Mouse (Mus musculus): ENCODE data around the gene Oard1.

The Oard1 gene

GRCm38 (mm10) chr17:48409380-48410298, at the start of gene Oard1, which contains the start of gene Nfya:
Oard1 (plus strand) TSS chr17:48410014.
Nfya (minus strand) TSS chr17:48409906.
- peak; percentile 100 for DNase-seq

- no peak for DNase-seq
Measured at GRCm38 (mm10) chr17:48360462-48360861, 49.4 kb upstream of the Oard1 start.

- no peak for DNase-seq
Measured at GRCm38 (mm10) chr17:48362346-48362745, 47.5 kb upstream of the Oard1 start.

GRCm38 (mm10) chr17:48362966-48363365, 46.8 kb upstream of the Oard1 start:
- DNase-seq = peak; percentile 18

- no peak for DNase-seq
Measured at GRCm38 (mm10) chr17:48363421-48363965, 46.3 kb upstream of the Oard1 start.

- DNase-seq = no peak
Measured at GRCm38 (mm10) chr17:48365511-48366155, 44.2 kb upstream of the Oard1 start.

GRCm38 (mm10) chr17:48366806-48367205, 43.0 kb upstream of the Oard1 start:
- no peak for DNase-seq

- DNase-seq = no peak
Measured at GRCm38 (mm10) chr17:48371621-48372020, 38.2 kb upstream of the Oard1 start.

- no peak for DNase-seq
Measured at GRCm38 (mm10) chr17:48372987-48373386, 36.8 kb upstream of the Oard1 start.

GRCm38 (mm10) chr17:48376102-48376501, 33.7 kb upstream of the Oard1 start:
- no peak for DNase-seq

- no peak for DNase-seq
Measured at GRCm38 (mm10) chr17:48379050-48379449, 30.8 kb upstream of the Oard1 start.

GRCm38 (mm10) chr17:48385786-48386461, 23.9 kb upstream of the Oard1 start:
- no peak for DNase-seq

GRCm38 (mm10) chr17:48388666-48389065, 21.1 kb upstream of the Oard1 start:
- no peak for DNase-seq

GRCm38 (mm10) chr17:48389442-48389841, 20.4 kb upstream of the Oard1 start:
- no peak for DNase-seq

- no peak for DNase-seq
Measured at GRCm38 (mm10) chr17:48391446-48391845, 18.4 kb upstream of the Oard1 start.

GRCm38 (mm10) chr17:48392616-48393015, 17.2 kb upstream of the Oard1 start:
- no peak for DNase-seq

GRCm38 (mm10) chr17:48401710-48402109, 8.1 kb upstream of the Oard1 start:
- DNase-seq = no peak

- DNase-seq = no peak
Measured at GRCm38 (mm10) chr17:48402751-48403150, 7.1 kb upstream of the Oard1 start.

GRCm38 (mm10) chr17:48403848-48404247, 6.0 kb upstream of the Oard1 start:
- DNase-seq = no peak

- no peak for DNase-seq
Measured at GRCm38 (mm10) chr17:48404706-48405105, 5.1 kb upstream of the Oard1 start.

- peak; percentile 31 for DNase-seq
Measured at GRCm38 (mm10) chr17:48407154-48407553, 2.7 kb upstream of the Oard1 start.

GRCm38 (mm10) chr17:48407910-48408525, 1.8 kb upstream of the Oard1 start:
- DNase-seq = peak; percentile 23

All from cerebellum, adult 9-11 months (tissue).